Mouse (Mus musculus): ENCODE measurements around the gene Vwa5b2. TPM values are rescaled to one million over a fixed set of nuclear protein-coding genes. Genes with fewer than 3 reads are reported as not detected.

Vwa5b2 gene
- polyA plus RNA-seq, 1 experiment from 2014 or later = 0.21 TPM

GRCm38 (mm10) chr16:20611357-20612227 is 22.3 kb downstream of the Vwa5b2 start, which contains the start of the genes Eef1akmt4, Gm49333 and Alg3:
Gene Eef1akmt4, plus strand, starts transcription at chr16:20611593.
Gene Gm49333, plus strand, starts transcription at chr16:20611610.
Gene Alg3, minus strand, starts transcription at chr16:20611735.
- Histone ChIP-seq H3K9me3 (replicated peaks) (no peaks in the 10 kb centered on the region), H3K9ac (peak within 1 kb of the TSS; percentile 74), H3K4me1 (replicated peaks) (peaks cover 39% of the 10 kb centered on the region), H3K27ac (replicated peaks) (peak within 1 kb of the TSS; percentile 77), H3K27me3 (no peaks in the 10 kb centered on the region), H3K36me3 (replicated peaks) (peaks cover 13% of the 10 kb centered on the region), H3K4me3 (replicated peaks) (peak within 1 kb of the TSS; percentile 83), H3K4me2 (peak within 1 kb of the TSS; percentile 93)
- WGBS (ENCODE audit: insufficient replicate concordance) = 2% methylated on average over 41 of the region's 41 CpGs
- peak; percentile 96 for ATAC-seq (ENCODE audit: insufficient read depth)

- Histone ChIP-seq H3K36me3 (replicated peaks) (no peaks in the 10 kb centered on the region), H3K4me2 (peak overlapping the region; percentile 96), H3K27ac (replicated peaks) (no peak overlapping the region), H3K27me3 (peaks cover 73% of the 10 kb centered on the region), H3K4me3 (replicated peaks) (peak overlapping the region; percentile 67), H3K4me1 (replicated peaks) (peaks cover 36% of the 10 kb centered on the region), H3K9me3 (replicated peaks) (no peaks in the 10 kb centered on the region), H3K9ac (no peak overlapping the region)
- 4% methylated on average over 81 of the region's 83 CpGs for WGBS (ENCODE audit: insufficient replicate concordance)
- 0 out of 2 replicates have a peak, but pooled peaks have one; percentile 19 for ATAC-seq (ENCODE audit: insufficient read depth)
These were observed 30.5 kb downstream of the Vwa5b2 start for GRCm38 (mm10) chr16:20619541-20620398.

- Histone ChIP-seq H3K4me1 (replicated peaks) (peaks cover 36% of the 10 kb centered on the region), H3K36me3 (replicated peaks) (no peaks in the 10 kb centered on the region), H3K4me3 (replicated peaks) (peak overlapping the region; percentile 67), H3K9ac (no peak overlapping the region), H3K9me3 (replicated peaks) (no peaks in the 10 kb centered on the region), H3K27me3 (peaks cover 77% of the 10 kb centered on the region), H3K27ac (replicated peaks) (no peak overlapping the region), H3K4me2 (peak overlapping the region; percentile 96)
- whole genome bisulfite sequencing (ENCODE audit: insufficient replicate concordance) = under 1% methylated on average over 9 of the region's 9 CpGs
- ATAC-seq (ENCODE audit: insufficient read depth) = no peak
These were observed 31.1 kb downstream of the Vwa5b2 start for GRCm38 (mm10) chr16:20620399-20620735.

- Histone ChIP-seq H3K27ac (replicated peaks) (no peak overlapping the region), H3K27me3 (peaks cover 81% of the 10 kb centered on the region), H3K36me3 (replicated peaks) (no peaks in the 10 kb centered on the region), H3K4me3 (replicated peaks) (peak overlapping the region; percentile 67), H3K9me3 (replicated peaks) (no peaks in the 10 kb centered on the region), H3K9ac (peak overlapping the region; percentile 49), H3K4me1 (replicated peaks) (peaks cover 36% of the 10 kb centered on the region), H3K4me2 (peak overlapping the region; percentile 96)
- ATAC-seq (ENCODE audit: insufficient read depth) = peak; percentile 16; the same call in 1 of the 2 replicates
- under 1% methylated on average over 32 of the region's 32 CpGs for WGBS (ENCODE audit: insufficient replicate concordance)
These were observed 31.5 kb downstream of the Vwa5b2 start for GRCm38 (mm10) chr16:20620751-20621190.

GRCm38 (mm10) chr16:20621191-20621990 is 32.1 kb downstream of the Vwa5b2 start, which contains the start of gene Camk2n2:
Gene Camk2n2, minus strand, starts transcription at chr16:20621287.
- Histone ChIP-seq H3K4me2 (peak within 1 kb of the TSS; percentile 96), H3K9me3 (replicated peaks) (no peaks in the 10 kb centered on the region), H3K36me3 (replicated peaks) (no peaks in the 10 kb centered on the region), H3K4me3 (replicated peaks) (peak within 1 kb of the TSS; percentile 67), H3K4me1 (replicated peaks) (peaks cover 36% of the 10 kb centered on the region), H3K27me3 (peaks cover 85% of the 10 kb centered on the region), H3K27ac (replicated peaks) (0 out of 2 replicates have a peak within 1 kb of the TSS, but pooled peaks have one; percentile 7), H3K9ac (peak within 1 kb of the TSS; percentile 49)
- WGBS (ENCODE audit: insufficient replicate concordance) = under 1% methylated on average over 90 of the region's 92 CpGs
- peak; percentile 58 for ATAC-seq (ENCODE audit: insufficient read depth)

- Histone ChIP-seq H3K9ac (0 out of 2 replicates have a peak overlapping the region, but pooled peaks have one; percentile 49), H3K27me3 (peaks cover 92% of the 10 kb centered on the region), H3K36me3 (replicated peaks) (no peaks in the 10 kb centered on the region), H3K9me3 (replicated peaks) (no peaks in the 10 kb centered on the region), H3K4me3 (replicated peaks) (peak overlapping the region; percentile 67), H3K4me2 (peak overlapping the region; percentile 96), H3K4me1 (replicated peaks) (peaks cover 36% of the 10 kb centered on the region), H3K27ac (replicated peaks) (0 out of 2 replicates have a peak overlapping the region, but pooled peaks have one; percentile 7)
- WGBS (ENCODE audit: insufficient replicate concordance) = under 1% methylated on average over 37 of the region's 37 CpGs
- ATAC-seq (ENCODE audit: insufficient read depth) = peak; percentile 40
These were observed 32.9 kb downstream of the Vwa5b2 start for GRCm38 (mm10) chr16:20621991-20622685.

GRCm38 (mm10) chr16:20623211-20623610 is 33.9 kb downstream of the Vwa5b2 start:
- Histone ChIP-seq H3K4me1 (replicated peaks) (peaks cover 36% of the 10 kb centered on the region), H3K36me3 (replicated peaks) (no peaks in the 10 kb centered on the region), H3K27me3 (peaks cover 94% of the 10 kb centered on the region), H3K27ac (replicated peaks) (no peak overlapping the region), H3K9ac (no peak overlapping the region), H3K4me2 (no peak overlapping the region), H3K9me3 (replicated peaks) (no peaks in the 10 kb centered on the region), H3K4me3 (replicated peaks) (no peak overlapping the region)
- WGBS (ENCODE audit: insufficient replicate concordance) = 47% methylated on average over 2 of the region's 2 CpGs
- ATAC-seq (ENCODE audit: insufficient read depth) = no peak

- 58% methylated on average over 11 of the region's 11 CpGs for WGBS (ENCODE audit: insufficient replicate concordance)
- ATAC-seq (ENCODE audit: insufficient read depth) = no peak
- H3K4me2 ChIP-seq = 0 out of 2 replicates have a peak overlapping the region, but pooled peaks have one; percentile 65
These were observed 39.7 kb downstream of the Vwa5b2 start for GRCm38 (mm10) chr16:20628871-20629391.

GRCm38 (mm10) chr16:20629731-20630634 is 40.7 kb downstream of the Vwa5b2 start, which contains the start of gene Ece2:
Gene Ece2, plus strand, starts transcription at chr16:20629828.
- Histone ChIP-seq H3K9ac (no peak within 1 kb of the TSS), H3K4me3 (replicated peaks) (peak within 1 kb of the TSS; percentile 46), H3K27ac (replicated peaks) (no peak within 1 kb of the TSS), H3K27me3 (peaks cover 76% of the 10 kb centered on the region), H3K4me1 (replicated peaks) (no peaks in the 10 kb centered on the region), H3K36me3 (replicated peaks) (no peaks in the 10 kb centered on the region), H3K4me2 (peak within 1 kb of the TSS; percentile 65), H3K9me3 (replicated peaks) (no peaks in the 10 kb centered on the region)
- ATAC-seq (ENCODE audit: insufficient read depth) = no peak
- WGBS (ENCODE audit: insufficient replicate concordance) = 9% methylated on average over 53 of the region's 54 CpGs

More at GRCm38 (mm10) chr16:20628871-20629391, 39.7 kb downstream of the Vwa5b2 start:
- no peaks in the 10 kb centered on the region for H3K36me3 ChIP-seq (replicated peaks)
- H3K4me3 ChIP-seq (replicated peaks) = no peak overlapping the region
- H3K9me3 ChIP-seq (replicated peaks) = no peaks in the 10 kb centered on the region
- no peak overlapping the region for H3K9ac ChIP-seq
- no peaks in the 10 kb centered on the region for H3K4me1 ChIP-seq (replicated peaks)
- H3K27ac ChIP-seq (replicated peaks) = no peak overlapping the region
- H3K27me3 ChIP-seq = peaks cover 79% of the 10 kb centered on the region
